Mouse (Mus musculus): ENCODE results near the gene Spryd3.

The Spryd3 gene

DNA sequence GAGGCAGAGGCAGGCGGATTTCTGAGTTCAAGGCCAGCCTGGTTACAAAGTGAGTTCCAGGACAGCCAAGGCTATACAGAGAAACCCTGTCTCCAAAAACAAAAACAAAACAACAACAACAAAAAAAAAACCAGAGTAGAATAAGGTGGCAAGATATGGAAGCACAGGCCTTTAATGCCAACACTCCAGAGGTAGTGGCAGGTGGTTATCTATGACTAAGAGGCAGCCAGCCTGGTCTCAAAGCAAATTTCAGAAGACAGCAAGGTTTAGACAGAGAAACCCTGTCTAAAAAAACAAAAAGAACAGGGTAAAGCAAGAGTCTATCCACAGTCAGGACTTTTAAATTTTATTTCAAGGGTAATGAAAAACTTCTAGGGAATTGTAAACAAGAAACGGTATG, 1.3 kb downstream of the Spryd3 start:
- peaks cover 6% of the 10 kb centered on the region for H3K36me3 ChIP-seq (ENCODE audit: control insufficient read depth, insufficient read depth, low read length, poor library complexity, severe bottlenecking)
- H3K27me3 ChIP-seq (ENCODE audit: control insufficient read depth, insufficient read depth, low read length, poor library complexity, severe bottlenecking) = no peaks in the 10 kb centered on the region
- no peak for DNase-seq (ENCODE audit: low read depth, low spot score)

DNA sequence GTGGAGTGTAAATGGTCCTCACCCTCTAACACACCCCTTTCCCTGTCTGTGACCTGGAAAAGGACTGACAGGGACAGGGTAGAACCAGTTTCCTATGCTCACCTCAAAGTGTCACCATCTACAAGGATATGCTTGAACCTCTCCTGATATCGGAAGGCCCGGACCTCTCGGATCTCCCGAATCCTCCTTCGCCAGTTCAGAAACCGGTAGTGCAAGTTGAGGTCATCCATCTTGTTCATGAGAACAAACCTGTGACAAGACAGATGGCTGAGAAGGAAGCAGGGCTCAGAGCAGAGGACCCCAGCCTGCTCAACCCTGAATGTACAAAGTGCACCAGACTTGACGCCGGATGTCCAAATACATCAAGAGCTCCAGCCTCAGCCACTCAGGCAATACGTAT, 2.7 kb downstream of the Spryd3 start:
- no peak for DNase-seq (ENCODE audit: low read depth, low spot score)
- Histone ChIP-seq H3K36me3 (ENCODE audit: control insufficient read depth, insufficient read depth, low read length, poor library complexity, severe bottlenecking) (peaks cover 6% of the 10 kb centered on the region), H3K27me3 (ENCODE audit: control insufficient read depth, insufficient read depth, low read length, poor library complexity, severe bottlenecking) (no peaks in the 10 kb centered on the region)

DNA sequence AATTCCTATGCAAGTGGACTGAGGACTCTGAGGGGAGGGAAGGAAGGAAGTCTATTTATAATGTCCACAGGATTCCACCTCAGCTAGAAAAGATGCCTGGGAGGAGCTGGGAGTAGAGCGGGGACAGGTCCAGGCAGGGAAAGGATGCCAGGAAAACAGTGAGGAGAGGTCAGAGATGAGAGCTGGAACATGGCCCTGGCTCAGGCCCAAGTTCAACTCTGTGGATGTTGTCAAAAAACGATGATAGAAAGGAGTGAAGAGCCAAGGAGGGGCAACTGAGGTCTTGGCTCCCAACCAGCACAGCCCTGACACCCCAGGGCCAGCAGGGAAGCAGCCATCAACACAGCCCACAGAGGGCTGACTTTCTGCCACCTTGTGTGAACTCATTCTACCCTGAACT, 9.7 kb downstream of the Spryd3 start:
- Histone ChIP-seq H3K27me3 (ENCODE audit: control insufficient read depth, insufficient read depth, low read length, poor library complexity, severe bottlenecking) (no peaks in the 10 kb centered on the region), H3K36me3 (ENCODE audit: control insufficient read depth, insufficient read depth, low read length, poor library complexity, severe bottlenecking) (peaks cover 6% of the 10 kb centered on the region)
- no peak for DNase-seq (ENCODE audit: low read depth, low spot score)

DNA sequence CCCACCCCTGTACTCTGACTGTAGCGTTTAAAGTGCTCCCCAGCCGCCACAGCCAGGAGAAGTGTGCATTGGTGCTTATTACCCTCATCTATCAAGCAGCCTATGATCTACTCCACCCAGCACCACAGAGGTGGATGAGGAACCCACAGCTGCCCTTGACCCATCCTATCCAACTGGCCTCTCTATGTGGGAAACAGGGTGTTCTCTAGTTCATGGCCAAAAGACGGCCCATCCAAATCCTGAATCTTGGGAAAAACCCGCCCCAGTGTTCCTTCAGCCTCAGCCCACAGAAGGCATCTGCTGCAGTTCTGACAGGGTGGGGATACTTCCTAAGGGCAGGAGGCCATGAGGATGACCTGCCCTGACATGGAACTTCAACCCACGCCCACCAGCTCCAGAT, 15.5 kb downstream of the Spryd3 start:
- H3K27me3 ChIP-seq (ENCODE audit: control insufficient read depth, insufficient read depth, low read length, poor library complexity, severe bottlenecking) = no peaks in the 10 kb centered on the region
- H3K36me3 ChIP-seq (ENCODE audit: control insufficient read depth, insufficient read depth, low read length, poor library complexity, severe bottlenecking) = peaks cover 8% of the 10 kb centered on the region
- DNase-seq (ENCODE audit: low read depth, low spot score) = no peak

GRCm38 (mm10) chr15:102119831-102120170, 16.2 kb downstream of the Spryd3 start:
- Histone ChIP-seq H3K27me3 (ENCODE audit: control insufficient read depth, insufficient read depth, low read length, poor library complexity, severe bottlenecking) (no peaks in the 10 kb centered on the region), H3K36me3 (ENCODE audit: control insufficient read depth, insufficient read depth, low read length, poor library complexity, severe bottlenecking) (peaks cover 8% of the 10 kb centered on the region)
- DNase-seq (ENCODE audit: low read depth, low spot score) = no peak

GRCm38 (mm10) chr15:102119121-102119830, 16.8 kb downstream of the Spryd3 start:
- Histone ChIP-seq H3K36me3 (ENCODE audit: control insufficient read depth, insufficient read depth, low read length, poor library complexity, severe bottlenecking) (peaks cover 8% of the 10 kb centered on the region), H3K27me3 (ENCODE audit: control insufficient read depth, insufficient read depth, low read length, poor library complexity, severe bottlenecking) (no peaks in the 10 kb centered on the region)
- DNase-seq (ENCODE audit: low read depth, low spot score) = no peak

DNA sequence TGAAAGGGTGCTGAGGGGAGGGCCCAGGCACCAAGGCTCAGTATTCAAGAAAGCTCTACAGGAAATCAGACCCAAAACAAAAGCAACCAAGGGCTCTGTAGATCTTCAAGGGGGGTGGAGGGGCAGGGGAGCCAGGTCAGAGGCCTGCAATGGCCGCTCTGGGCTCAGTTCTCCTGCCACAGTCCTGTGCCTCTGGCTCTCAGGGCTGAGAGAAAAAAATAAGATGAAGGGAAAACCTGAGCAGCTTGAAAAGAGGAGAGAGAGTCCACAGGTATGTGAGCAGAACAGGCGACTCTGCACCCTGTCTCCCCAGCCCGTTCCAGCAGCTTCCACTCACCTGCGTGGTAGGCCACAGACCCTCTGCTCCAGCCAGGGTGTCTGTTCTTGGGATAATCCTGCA, 17.4 kb downstream of the Spryd3 start:
- DNase-seq (ENCODE audit: low read depth, low spot score) = no peak
- Histone ChIP-seq H3K36me3 (ENCODE audit: control insufficient read depth, insufficient read depth, low read length, poor library complexity, severe bottlenecking) (peaks cover 8% of the 10 kb centered on the region), H3K27me3 (ENCODE audit: control insufficient read depth, insufficient read depth, low read length, poor library complexity, severe bottlenecking) (no peaks in the 10 kb centered on the region)

DNA sequence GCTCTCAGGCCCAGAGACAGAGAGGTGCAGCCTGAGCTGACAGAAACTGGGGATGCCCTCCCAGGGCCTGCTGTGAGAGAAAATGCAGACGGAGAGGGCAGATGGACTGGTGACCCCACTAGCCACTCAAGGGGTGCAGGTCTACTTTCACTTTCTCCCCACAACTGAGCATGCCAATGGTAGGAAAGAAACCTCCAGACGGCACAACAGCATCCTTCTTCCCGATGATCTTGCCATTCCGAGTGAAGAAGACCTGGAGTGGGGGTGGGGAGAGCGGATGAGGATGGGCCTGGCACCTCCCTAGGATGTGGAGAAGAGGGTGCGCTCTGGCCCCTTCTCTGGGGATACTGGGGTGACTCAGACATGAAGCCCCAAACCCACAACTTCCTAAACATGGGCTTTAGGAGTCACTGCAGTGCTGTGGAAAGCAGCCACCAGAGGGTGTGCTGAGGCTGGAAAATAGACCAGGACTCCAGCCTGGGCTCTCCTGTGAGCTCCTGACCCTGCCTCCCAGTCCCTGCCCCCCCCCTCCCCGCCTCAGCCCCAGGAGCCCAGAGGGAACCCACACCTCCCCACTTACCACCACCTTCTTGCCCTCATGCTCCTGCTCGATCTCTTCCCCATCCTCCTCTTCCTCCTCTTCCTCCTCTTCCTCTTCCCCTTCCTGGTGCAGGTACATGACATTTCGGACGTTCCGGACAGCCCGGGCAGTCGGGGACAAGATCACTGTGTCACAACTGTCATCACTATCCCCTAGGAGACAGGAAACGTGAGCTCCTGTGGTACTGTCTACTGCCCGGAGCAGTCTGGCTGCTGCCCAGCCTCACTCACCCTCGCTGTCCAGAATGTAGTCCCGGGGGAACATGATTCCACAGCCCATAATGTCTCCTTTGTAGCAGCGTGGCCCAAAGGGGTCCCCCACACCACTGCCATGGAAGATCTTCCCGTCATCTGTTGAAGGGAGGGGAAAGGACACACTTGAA, 18.3 kb downstream of the Spryd3 start:
- no peak for DNase-seq (ENCODE audit: low read depth, low spot score)
- H3K36me3 ChIP-seq (ENCODE audit: control insufficient read depth, insufficient read depth, low read length, poor library complexity, severe bottlenecking) = peaks cover 8% of the 10 kb centered on the region
- no peaks in the 10 kb centered on the region for H3K27me3 ChIP-seq (ENCODE audit: control insufficient read depth, insufficient read depth, low read length, poor library complexity, severe bottlenecking)

DNA sequence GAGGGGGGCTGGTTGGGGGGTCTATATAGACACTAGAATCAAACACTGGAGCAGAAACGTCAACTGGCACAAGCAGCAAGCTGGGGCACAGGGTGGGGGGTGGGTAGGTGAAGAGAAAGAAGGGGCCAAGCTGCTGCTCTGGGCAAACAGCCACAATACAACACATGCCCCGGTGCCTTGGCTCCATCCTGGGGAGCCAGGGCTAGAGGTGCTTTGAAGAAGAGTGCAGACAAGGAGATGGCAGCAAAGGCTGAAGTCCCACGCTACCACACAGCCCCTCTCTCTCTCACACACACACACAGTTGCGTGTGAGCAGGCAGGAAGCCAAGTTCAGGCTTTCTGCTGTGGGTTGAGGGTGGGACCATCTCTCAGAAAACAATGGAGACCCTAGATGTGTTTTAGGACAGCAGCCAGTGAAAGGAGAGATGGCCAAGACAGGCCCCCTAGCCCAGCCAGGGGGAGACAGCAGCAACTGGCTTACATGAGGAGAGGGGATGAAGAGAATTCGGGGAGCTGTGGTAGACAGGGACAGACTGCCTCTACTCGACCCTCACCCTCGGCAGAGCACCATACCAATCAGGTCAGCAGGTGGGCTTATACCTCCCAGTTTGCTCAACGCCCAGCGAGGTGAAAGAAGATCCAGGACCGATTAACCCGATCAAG, 19.1 kb downstream of the Spryd3 start:
- peaks cover 8% of the 10 kb centered on the region for H3K36me3 ChIP-seq (ENCODE audit: control insufficient read depth, insufficient read depth, low read length, poor library complexity, severe bottlenecking)

DNA sequence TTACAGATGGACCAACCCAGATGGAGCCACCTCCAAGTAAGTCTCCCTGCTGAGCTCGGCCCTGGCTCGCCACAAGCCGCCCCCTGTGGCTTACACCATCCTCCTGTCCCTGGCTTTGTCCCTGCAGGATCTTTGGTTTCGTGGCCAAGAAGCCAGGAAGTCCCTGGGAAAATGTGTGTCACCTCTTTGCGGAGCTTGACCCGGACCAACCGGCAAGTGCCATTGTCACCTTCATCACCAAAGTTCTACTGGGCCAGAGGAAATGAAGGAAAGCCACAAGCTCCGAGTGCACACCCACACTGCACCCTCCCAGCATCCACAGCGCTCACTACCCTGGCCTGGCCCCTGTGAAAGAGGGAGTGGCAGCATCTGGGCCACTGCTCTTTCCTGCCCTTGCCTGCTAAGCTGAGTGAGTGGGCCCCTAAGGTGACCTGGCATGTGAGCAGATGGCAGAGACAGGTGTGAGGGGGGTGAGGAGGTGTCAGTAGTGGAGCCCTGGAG, 20.3 kb downstream of the Spryd3 start:
- Histone ChIP-seq H3K27me3 (ENCODE audit: control insufficient read depth, insufficient read depth, low read length, poor library complexity, severe bottlenecking) (no peaks in the 10 kb centered on the region), H3K36me3 (ENCODE audit: control insufficient read depth, insufficient read depth, low read length, poor library complexity, severe bottlenecking) (peaks cover 5% of the 10 kb centered on the region; the same call in 1 of the 2 replicates)
- no peak for DNase-seq (ENCODE audit: low read depth, low spot score)

More for the DNA sequence above, 19.1 kb downstream of the Spryd3 start:
- DNase-seq (ENCODE audit: low read depth, low spot score) = no peak
- H3K27me3 ChIP-seq (ENCODE audit: control insufficient read depth, insufficient read depth, low read length, poor library complexity, severe bottlenecking) = no peaks in the 10 kb centered on the region

DNA sequence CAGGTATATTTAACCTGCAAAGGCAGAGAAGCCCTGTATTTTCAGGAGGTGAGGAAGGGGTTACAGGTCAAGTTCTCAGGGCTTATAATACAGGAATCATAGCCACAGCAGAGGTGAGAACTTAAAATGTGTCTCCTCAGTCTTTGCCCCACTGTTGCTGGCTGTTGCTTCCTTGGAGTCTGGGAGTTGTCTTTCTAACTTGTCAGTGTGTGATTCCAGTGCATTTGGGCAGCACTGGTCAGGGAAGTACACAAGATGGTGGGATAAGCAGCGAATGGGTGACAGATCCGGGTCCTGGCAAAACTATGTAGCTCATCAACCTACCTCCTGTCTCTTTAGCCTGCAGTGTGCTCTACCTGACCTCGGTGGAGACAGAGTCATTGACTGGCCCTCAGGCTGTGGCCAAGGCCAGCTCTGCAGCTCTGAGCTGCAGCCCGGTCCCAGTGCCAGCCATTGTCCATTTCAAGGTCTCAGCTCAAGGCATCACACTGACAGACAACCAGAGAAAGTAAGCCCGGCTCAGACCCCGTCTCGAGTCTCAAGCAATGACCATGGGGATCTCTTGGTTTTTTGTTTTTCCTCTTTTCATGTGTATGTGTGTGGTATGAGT, 21.3 kb downstream of the Spryd3 start:
- DNase-seq (ENCODE audit: low read depth, low spot score) = no peak
- Histone ChIP-seq H3K27me3 (ENCODE audit: control insufficient read depth, insufficient read depth, low read length, poor library complexity, severe bottlenecking) (no peaks in the 10 kb centered on the region), H3K36me3 (ENCODE audit: control insufficient read depth, insufficient read depth, low read length, poor library complexity, severe bottlenecking) (peaks cover 5% of the 10 kb centered on the region; the same call in 1 of the 2 replicates)

- no peak for DNase-seq (ENCODE audit: low read depth, low spot score)
- no peaks in the 10 kb centered on the region for H3K27me3 ChIP-seq (ENCODE audit: control insufficient read depth, insufficient read depth, low read length, poor library complexity, severe bottlenecking)
Measured at GRCm38 (mm10) chr15:102113674-102114073, 22.4 kb downstream of the Spryd3 start.

DNA sequence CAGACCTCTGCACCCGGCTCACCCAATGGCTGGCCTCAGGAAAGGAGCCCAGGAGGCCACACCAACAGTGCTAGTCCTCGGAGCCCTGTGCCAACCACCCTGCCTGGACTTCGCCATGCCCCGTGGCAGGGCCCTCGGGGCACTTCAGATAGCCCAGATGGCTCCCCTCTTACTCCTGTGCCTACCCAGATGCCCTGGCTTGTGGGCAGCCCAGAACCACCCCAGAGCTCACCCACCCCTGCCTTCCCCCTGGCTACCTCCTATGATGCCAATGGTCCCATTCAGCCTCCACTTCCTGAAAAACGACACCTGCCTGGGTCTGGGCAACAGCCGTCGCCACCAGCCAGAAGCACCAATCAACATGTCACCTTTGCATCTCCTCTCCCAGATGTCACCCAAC, 23.2 kb downstream of the Spryd3 start:
- H3K27me3 ChIP-seq (ENCODE audit: control insufficient read depth, insufficient read depth, low read length, poor library complexity, severe bottlenecking) = no peaks in the 10 kb centered on the region
- DNase-seq (ENCODE audit: low read depth, low spot score) = no peak
- H3K36me3 ChIP-seq (ENCODE audit: control insufficient read depth, insufficient read depth, low read length, poor library complexity, severe bottlenecking) = peaks cover 5% of the 10 kb centered on the region; the same call in 1 of the 2 replicates

More at GRCm38 (mm10) chr15:102113674-102114073, 22.4 kb downstream of the Spryd3 start:
- peaks cover 5% of the 10 kb centered on the region; the same call in 1 of the 2 replicates for H3K36me3 ChIP-seq (ENCODE audit: control insufficient read depth, insufficient read depth, low read length, poor library complexity, severe bottlenecking)

DNA sequence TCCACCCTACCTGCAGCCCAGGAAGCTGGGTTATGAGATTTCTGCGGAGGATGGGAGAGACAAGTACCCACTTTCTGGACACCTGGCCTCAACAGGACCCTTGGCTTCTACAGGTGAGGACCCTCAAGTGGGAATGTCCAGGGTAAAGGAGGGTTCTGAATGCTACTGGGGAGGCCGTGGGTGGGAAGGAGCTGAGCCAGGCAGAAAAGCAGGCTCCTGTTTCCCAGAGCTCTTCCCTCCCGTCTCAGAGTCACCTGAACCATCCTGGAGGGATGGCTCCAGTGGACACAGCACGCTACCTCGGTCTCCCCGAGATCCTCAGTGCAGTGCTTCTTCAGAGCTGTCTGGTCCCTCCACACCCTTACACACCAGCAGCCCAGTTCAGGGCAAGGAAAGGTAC, 23.9 kb downstream of the Spryd3 start:
- no peaks in the 10 kb centered on the region for H3K27me3 ChIP-seq (ENCODE audit: control insufficient read depth, insufficient read depth, low read length, poor library complexity, severe bottlenecking)
- no peaks in the 10 kb centered on the region; the same call in 1 of the 2 replicates for H3K36me3 ChIP-seq (ENCODE audit: control insufficient read depth, insufficient read depth, low read length, poor library complexity, severe bottlenecking)
- no peak for DNase-seq (ENCODE audit: low read depth, low spot score)
